Mouse (Mus musculus) brain, embryonic 18.5 days (tissue): Measurements from ENCODE around the gene Olfm4.

ENCODE experiments used
- DNase-seq: peaks from one replicate; pipeline ENCODE4 v3.0.0-alpha.2; 2012; ENCODE audit warnings: low read depth, low spot score

Gene Olfm4

GRCm38 (mm10) chr14:80026078-80026477 lies 42.2 kb downstream of the Olfm4 start:
- no peak for DNase-seq

GRCm38 (mm10) chr14:80029297-80030001 lies 45.6 kb downstream of the Olfm4 start:
- no peak for DNase-seq

- no peak for DNase-seq
These were observed 55.9 kb downstream of the Olfm4 start for GRCm38 (mm10) chr14:80039645-80040272.

GRCm38 (mm10) chr14:80046104-80046734 lies 62.3 kb downstream of the Olfm4 start:
- no peak for DNase-seq

GRCm38 (mm10) chr14:80047368-80048101 lies 63.7 kb downstream of the Olfm4 start:
- no peak for DNase-seq

GRCm38 (mm10) chr14:80055725-80056124 lies 71.8 kb downstream of the Olfm4 start:
- no peak for DNase-seq

GRCm38 (mm10) chr14:80061686-80062085 lies 77.8 kb downstream of the Olfm4 start:
- no peak for DNase-seq

- no peak for DNase-seq
These were observed 79.0 kb downstream of the Olfm4 start for GRCm38 (mm10) chr14:80062896-80063295.

GRCm38 (mm10) chr14:80070580-80070979 lies 86.7 kb downstream of the Olfm4 start:
- no peak for DNase-seq
